Mouse (Mus musculus): ENCODE results near the gene Ankrd40.

GRCm38 (mm10) chr11:94385977-94386771 lies 58.4 kb downstream of the Ankrd40 start:
- no peak for TF ChIP-seq GATA1 (IDR thresholded peaks at IDR 0.05; ENCODE audit: borderline replicate concordance, low read length)
- no peak for TF ChIP-seq FLI1 (IDR thresholded peaks at IDR 0.05; ENCODE audit: low read length)

Data from megakaryocyte, embryonic 14.5 days (primary cell).